Mouse (Mus musculus) cerebellum, postnatal 14 days (tissue): ENCODE measurements around the gene Itga3.
A peak's percentile ranks its signal among the peaks of the same experiment; 100 is the strongest.
"Not testable (repeated sequence)": the region's sequence is repeated elsewhere in the genome, so short reads cannot be mapped to it uniquely, and the experiment has no call there.

Experiments
- DNase-seq, 2 experiments: peaks; one replicate each; pipeline ENCODE4 v3.0.0; 2021; ENCODE audit warnings: mixed read lengths in 2 of 2

The Itga3 gene

GRCm38 (mm10) chr11:95027850-95028470, 48.6 kb downstream of the Itga3 start:
- no peak for DNase-seq

- DNase-seq, result no peak
Measured at GRCm38 (mm10) chr11:95026849-95027248, 49.8 kb downstream of the Itga3 start.

GRCm38 (mm10) chr11:95026090-95026542, 50.5 kb downstream of the Itga3 start:
- DNase-seq, result no peak

- no peak for DNase-seq
Measured at GRCm38 (mm10) chr11:95025227-95026012, 51.2 kb downstream of the Itga3 start.

GRCm38 (mm10) chr11:95024439-95025184, 52.0 kb downstream of the Itga3 start:
- peak; percentile 98 for DNase-seq

GRCm38 (mm10) chr11:95023481-95023880, 53.1 kb downstream of the Itga3 start:
- DNase-seq, result no peak

GRCm38 (mm10) chr11:95022237-95022992, 54.2 kb downstream of the Itga3 start:
- no peak for DNase-seq

GRCm38 (mm10) chr11:95015484-95015883, 61.1 kb downstream of the Itga3 start:
- DNase-seq, result no peak

- peak in 1 of 2 experiments; percentile 67 for DNase-seq
Measured at GRCm38 (mm10) chr11:95012487-95012886, 64.1 kb downstream of the Itga3 start.

- DNase-seq, result no peak
Measured at GRCm38 (mm10) chr11:95012075-95012474, 64.5 kb downstream of the Itga3 start.

GRCm38 (mm10) chr11:95011416-95011815, 65.2 kb downstream of the Itga3 start:
- DNase-seq, result no peak

- DNase-seq, result not testable (repeated sequence)
Measured at GRCm38 (mm10) chr11:95010841-95011403, 65.7 kb downstream of the Itga3 start.

GRCm38 (mm10) chr11:95010141-95010739, 66.4 kb downstream of the Itga3 start:
- peak; percentile 86 to 90 for DNase-seq

GRCm38 (mm10) chr11:95009629-95010014, 67.0 kb downstream of the Itga3 start, which contains the start of gene Samd14:
TSS of gene Samd14 (plus strand) at chr11:95009879.
- peak; percentile 93 to 96 for DNase-seq

GRCm38 (mm10) chr11:95008661-95009628, 67.7 kb downstream of the Itga3 start:
- peak in 1 of 2 experiments; percentile 74 for DNase-seq

- DNase-seq, result no peak
Measured at GRCm38 (mm10) chr11:95007418-95007817, 69.2 kb downstream of the Itga3 start.

GRCm38 (mm10) chr11:95006525-95007219, 69.9 kb downstream of the Itga3 start:
- peak; percentile 89 to 92 for DNase-seq

GRCm38 (mm10) chr11:95006038-95006437, 70.6 kb downstream of the Itga3 start:
- DNase-seq, result peak in 1 of 2 experiments; percentile 59

GRCm38 (mm10) chr11:95004937-95005198, 71.7 kb downstream of the Itga3 start:
- DNase-seq, result no peak
